Mouse (Mus musculus) small intestine, adult 2 months (tissue): ENCODE data around the gene Ifi35.
"Not testable (repeated sequence)": the region's sequence is repeated elsewhere in the genome, so short reads cannot be mapped to it uniquely, and the experiment has no call there.

Experiments
- CTCF ChIP-seq: fragments of 200-500 bp; IDR thresholded peaks from 2 replicates; pipeline ENCODE4 v1.5.1; 2012; ENCODE audit warnings: low read depth, mild to moderate bottlenecking, control low read depth, inconsistent platforms, low read length, moderate library complexity, mixed read lengths; ENCODE audit not compliant: insufficient replicate concordance, insufficient read length; ENCODE audit errors: extremely low read depth
- POLR2A ChIP-seq: fragments of 200-500 bp; IDR thresholded peaks from 2 replicates; pipeline ENCODE4 v1.6.1; 2012; ENCODE audit warnings: low read depth, mild to moderate bottlenecking, control low read depth, inconsistent platforms, low read length, moderate library complexity

- not testable (repeated sequence) for TF ChIP-seq CTCF, POLR2A
Observed at GRCm38 (mm10) chr11:101449596-101449995, 1.4 kb downstream of the Ifi35 start.
